Comparison of ENCODE assay signal across 27 mouse cellular contexts in the genomic region with DNA sequence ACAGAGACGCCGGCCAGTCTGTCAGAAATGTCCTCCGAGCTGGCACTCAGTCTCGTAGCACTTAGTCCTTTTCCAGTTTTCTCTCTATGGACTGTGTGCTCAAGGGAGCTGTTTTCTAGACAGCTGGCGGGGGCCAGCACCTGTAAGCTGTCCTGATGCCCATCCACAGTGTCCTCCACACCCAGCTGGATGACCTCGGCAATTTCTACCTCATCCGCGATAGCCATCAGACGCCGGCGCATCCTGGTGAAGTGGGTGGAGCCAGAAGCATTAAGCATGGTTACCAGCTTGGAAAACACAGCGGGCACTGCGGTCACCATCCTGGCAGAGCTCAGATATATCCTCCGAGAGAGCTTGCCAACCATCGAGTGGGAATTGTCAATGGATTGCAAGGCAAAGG.
"Had no signal": no experiment of that assay in that cellular context is flagged by ENCODE, and none has a peak within 500 bp of the region (broad histone marks: within the 10 kb centered on the region; RNA-seq: fewer than 3 reads in every experiment).

No protein-coding gene starts in this region.

- H3K4me3 ChIP-seq: embryonic facial prominence, embryonic 10.5 days; embryonic facial prominence, embryonic 12.5 days; embryonic facial prominence, embryonic 13.5 days; embryonic facial prominence, embryonic 15.5 days; erythroblast, embryonic 14.5 days; forebrain, embryonic 10.5 days; forebrain, embryonic 12.5 days; forebrain, embryonic 13.5 days; forebrain, embryonic 15.5 days; gastrocnemius, adult 2 months; heart, adult 2 months had no signal

- H3K27ac ChIP-seq: embryonic facial prominence, embryonic 10.5 days; embryonic facial prominence, embryonic 12.5 days; embryonic facial prominence, embryonic 13.5 days; embryonic facial prominence, embryonic 15.5 days; forebrain, embryonic 10.5 days; forebrain, embryonic 12.5 days; forebrain, embryonic 13.5 days; forebrain, embryonic 15.5 days; gastrocnemius, adult 2 months; heart, adult 2 months had no signal

- ATAC-seq: forebrain, embryonic 13.5 days; forebrain, embryonic 14.5 days; forebrain, embryonic 15.5 days; forebrain, embryonic 16.5 days; forebrain, postnatal 0 days had no signal

- H3K4me1 ChIP-seq: embryonic facial prominence, embryonic 10.5 days; embryonic facial prominence, embryonic 12.5 days; embryonic facial prominence, embryonic 13.5 days; embryonic facial prominence, embryonic 15.5 days; forebrain, embryonic 10.5 days; forebrain, embryonic 12.5 days; forebrain, embryonic 13.5 days; forebrain, embryonic 15.5 days had no signal

- H3K9me3 ChIP-seq: embryonic facial prominence, embryonic 12.5 days; embryonic facial prominence, embryonic 13.5 days; embryonic facial prominence, embryonic 15.5 days; forebrain, embryonic 12.5 days; forebrain, embryonic 13.5 days; forebrain, embryonic 15.5 days had no signal

- DNase-seq: cerebellum, adult 2 months; cerebellum, adult 8-10 months; cerebellum, adult 9-10 months; cerebellum, adult 9-11 months; cerebellum, postnatal 14 days; cerebellum, postnatal 25 days; cerebellum, postnatal 36 days; embryo, embryonic 11 days; forebrain, postnatal 0 days; gastrocnemius, adult 2 months; gastrocnemius, postnatal 10 days; gastrocnemius, postnatal 14 days; gastrocnemius, postnatal 25 days; gastrocnemius, postnatal 36 days; heart, adult 18-20 months had no signal

- H3K27me3 ChIP-seq: embryonic facial prominence, embryonic 12.5 days; embryonic facial prominence, embryonic 13.5 days; embryonic facial prominence, embryonic 15.5 days; forebrain, embryonic 12.5 days; forebrain, embryonic 13.5 days; forebrain, embryonic 15.5 days had no signal

- H3K4me2 ChIP-seq: embryonic facial prominence, embryonic 12.5 days; embryonic facial prominence, embryonic 13.5 days; embryonic facial prominence, embryonic 15.5 days; forebrain, embryonic 12.5 days; forebrain, embryonic 13.5 days; forebrain, embryonic 15.5 days had no signal

- H3K9ac ChIP-seq: embryonic facial prominence, embryonic 12.5 days; embryonic facial prominence, embryonic 13.5 days; embryonic facial prominence, embryonic 15.5 days; forebrain, embryonic 12.5 days; forebrain, embryonic 13.5 days; forebrain, embryonic 15.5 days; forebrain, postnatal 0 days had no signal
